In the genomic region with DNA sequence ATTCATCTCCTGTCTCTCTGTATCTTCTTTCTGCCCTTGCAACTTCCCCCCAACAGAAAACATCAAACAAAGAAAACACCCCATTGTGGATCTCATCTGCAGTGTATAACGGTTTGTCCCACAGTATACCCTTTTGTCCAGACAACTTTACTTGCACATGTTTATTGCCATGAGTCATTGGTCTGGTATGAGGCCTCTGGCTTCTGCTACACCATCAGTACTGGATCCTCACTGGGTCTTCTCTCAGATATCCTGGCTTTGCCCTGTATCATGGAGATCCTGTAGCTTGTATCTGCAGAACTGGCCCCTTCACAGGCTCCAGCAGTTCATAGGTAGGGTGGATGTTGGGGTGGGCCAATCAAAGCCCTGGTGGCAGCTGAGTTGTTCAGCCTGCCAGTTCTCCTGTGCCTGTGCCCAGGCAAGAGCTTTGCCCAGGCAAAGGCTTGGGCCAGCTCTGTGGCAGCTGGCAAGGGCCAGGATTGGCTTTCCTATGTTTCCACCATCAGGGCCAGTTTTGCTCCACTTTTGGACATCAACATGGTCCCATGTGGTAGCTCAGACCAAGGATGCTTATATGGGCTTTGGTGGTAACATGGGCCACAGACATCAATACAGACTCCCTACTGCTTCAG, we compare ENCODE assay signal across 21 mouse cellular contexts. TPM values are rescaled to one million over a fixed set of nuclear protein-coding genes. Genes with fewer than 3 reads are reported as not detected.
DNase-seq lines count a peak whose midpoint lies in the region; ATAC-seq and TF ChIP-seq lines count a peak whose summit lies in the region.
"Had no signal": no experiment of that assay in that cellular context is flagged by ENCODE, and none has a peak within 500 bp of the region (broad histone marks: within the 10 kb centered on the region; RNA-seq: fewer than 3 reads in every experiment).

No protein-coding gene starts in this region.

- WGBS in limb, embryonic 11.5 days: 82% methylated on average over 1 of the region's 1 CpGs
- 95% methylated on average over 1 of the region's 1 CpGs for WGBS in limb, embryonic 10.5 days

- DNase-seq in gastrocnemius, adult 2 months: peak; percentile 22
- DNase-seq in gastrocnemius, adult 8-10 months (ENCODE audit: low spot score in 2 of 2): no peak
- peak; percentile 7 for DNase-seq in limb, embryonic 11.5 days (ENCODE audit: low spot score)
- no peak for DNase-seq in limb, embryonic 10.5 days (ENCODE audit: low spot score)
- DNase-seq in Muller cell, postnatal 12 days (ENCODE audit: inconsistent ontology term): peak; percentile 82
- DNase-seq in lung, postnatal 14 days: no peak
- DNase-seq: adrenal gland, adult 2 months; adrenal gland, postnatal 14 days; cerebellum, adult 11-12 months; cerebellum, adult 9-10 months; forebrain, postnatal 0 days; gastrocnemius, postnatal 25 days; kidney, adult 2 months had no signal

- H3K9me3 ChIP-seq in limb, embryonic 11.5 days (ENCODE audit: control insufficient read depth, low read length): no peaks in the 10 kb centered on the region
- H3K9me3 ChIP-seq in limb, embryonic 10.5 days (replicated peaks): no peaks in the 10 kb centered on the region
- H3K9me3 ChIP-seq: hindbrain, embryonic 15.5 days had no signal

- intact Hi-C loops in gastrocnemius, adult 2 months (cut with DNase I): no loop called here

- no peak for ATAC-seq in limb, embryonic 11.5 days (ENCODE audit: insufficient number of reproducible peaks, low FRiP score, low TSS enrichment, low read depth)
- ATAC-seq: forebrain, embryonic 14.5 days; forebrain, postnatal 0 days; intestine, postnatal 0 days had no signal

- no peak overlapping the region for H3K4me3 ChIP-seq in gastrocnemius, adult 2 months
- no peak overlapping the region for H3K4me3 ChIP-seq in limb, embryonic 11.5 days (ENCODE audit: low read depth, low read length)
- H3K4me3 ChIP-seq in limb, embryonic 10.5 days: no peak overlapping the region
- no peak overlapping the region for H3K4me3 ChIP-seq in embryonic fibroblast, embryonic 13.5 days (ENCODE audit: insufficient read depth, low read length)
- H3K4me3 ChIP-seq: hindbrain, embryonic 12.5 days; hindbrain, embryonic 15.5 days had no signal

- H3K36me3 ChIP-seq in limb, embryonic 11.5 days (ENCODE audit: control insufficient read depth, insufficient read depth, low read length): no peaks in the 10 kb centered on the region
- H3K36me3 ChIP-seq in limb, embryonic 10.5 days: no peaks in the 10 kb centered on the region
- H3K36me3 ChIP-seq: hindbrain, embryonic 12.5 days; hindbrain, embryonic 15.5 days had no signal

- no peak overlapping the region for H3K4me2 ChIP-seq in limb, embryonic 11.5 days (ENCODE audit: low read depth, severe bottlenecking)
- H3K4me2 ChIP-seq: heart, embryonic 11.5 days; hindbrain, embryonic 12.5 days; hindbrain, embryonic 15.5 days had no signal

- no peaks in the 10 kb centered on the region for H3K4me1 ChIP-seq in limb, embryonic 11.5 days (ENCODE audit: control insufficient read depth, insufficient read depth, low read length)
- H3K4me1 ChIP-seq in limb, embryonic 10.5 days: no peaks in the 10 kb centered on the region
- no peaks in the 10 kb centered on the region for H3K4me1 ChIP-seq in embryonic fibroblast, embryonic 13.5 days (ENCODE audit: control insufficient read depth, insufficient read depth, low read length)
- H3K4me1 ChIP-seq: hindbrain, embryonic 12.5 days; hindbrain, embryonic 15.5 days had no signal

- H3K27ac ChIP-seq in gastrocnemius, adult 2 months: no peak overlapping the region
- H3K27ac ChIP-seq in limb, embryonic 11.5 days (replicated peaks; ENCODE audit: low read depth, low read length): no peak overlapping the region
- no peak overlapping the region for H3K27ac ChIP-seq in limb, embryonic 10.5 days
- peak overlapping the region; percentile 12; the same call in 1 of the 2 replicates for H3K27ac ChIP-seq in embryonic fibroblast, embryonic 13.5 days (ENCODE audit: insufficient read depth, low read length)
- H3K27ac ChIP-seq: hindbrain, embryonic 12.5 days; hindbrain, embryonic 15.5 days had no signal

- no peaks in the 10 kb centered on the region for H3K27me3 ChIP-seq in limb, embryonic 11.5 days (ENCODE audit: control insufficient read depth, insufficient read depth, low read length)
- H3K27me3 ChIP-seq in limb, embryonic 10.5 days (ENCODE audit: low read depth, poor library complexity, severe bottlenecking): no peaks in the 10 kb centered on the region
- H3K27me3 ChIP-seq: hindbrain, embryonic 12.5 days; hindbrain, embryonic 15.5 days had no signal

- no peak for TF ChIP-seq CTCF in gastrocnemius, adult 2 months (IDR thresholded peaks at IDR 0.05)
- TF ChIP-seq CTCF in embryonic fibroblast, embryonic 13.5 days (IDR thresholded peaks at IDR 0.05; ENCODE audit: borderline replicate concordance, insufficient read depth, low read length): no peak

- no peak for TF ChIP-seq POLR2A in embryonic fibroblast, embryonic 13.5 days (IDR thresholded peaks at IDR 0.05; ENCODE audit: low read depth, low read length)

- no peak overlapping the region for H3K9ac ChIP-seq in limb, embryonic 11.5 days (ENCODE audit: low read length)
- H3K9ac ChIP-seq: forebrain, postnatal 0 days; hindbrain, embryonic 12.5 days; hindbrain, embryonic 15.5 days had no signal

RNA-seq across cellular contexts. Expression of a gene that starts 26.4 kb away (rescaled TPM):
- not detected for total RNA-seq in gastrocnemius, adult 2 months (2021)
- not detected for total RNA-seq in gastrocnemius, adult 8-10 months (2022)
- 0.17 TPM in 1 of 2 replicates, not detected in the other for polyA plus RNA-seq in limb, embryonic 11.5 days (2014; fragmentation: Nextera tagmentation; extraction: Ambion mirVana)
- polyA plus RNA-seq in limb, embryonic 10.5 days (2016; fragmentation: Nextera tagmentation; extraction: Ambion mirVana): 0.05 and 0.06 TPM in 2 replicates
- polyA plus RNA-seq in embryonic fibroblast, embryonic 13.5 days (2011; ENCODE audit: insufficient read length, low read depth, missing spikeins): not detected in 2 replicates
- total RNA-seq: gastrocnemius, postnatal 25 days; heart, postnatal 25 days; hematopoietic stem cell, adult 5-6 weeks had no signal

Comparison
In these comparisons a context has a peak if more than half of its experiments do, and no peak if none do; other contexts are left out.
1. DNase-seq: peak in gastrocnemius, adult 2 months (single experiment), limb, embryonic 11.5 days (single experiment) and Muller cell, postnatal 12 days (single experiment); none in gastrocnemius, adult 8-10 months (0 of 2), limb, embryonic 10.5 days (single experiment) and lung, postnatal 14 days (single experiment).